Mouse (Mus musculus) CD4-positive, CD25-positive, alpha-beta regulatory T cell (primary cell): ENCODE results near the gene Mup14. TPM values are rescaled to one million over a fixed set of nuclear protein-coding genes. Genes with fewer than 3 reads are reported as not detected.

Experiments used
- polyA plus RNA-seq: library from polyadenylated mRNA; unstranded; fragments of 100-300 nt; shearing (Covaris generic); gene quantifications from one replicate; pipeline ENCODE4 v1.2.1, GENCODE M21; 2017

Mup14 gene
- polyA plus RNA-seq: not detected

GRCm38 (mm10) chr4:61303900-61304299, at the start of gene Mup14:
Gene Mup14 (minus strand): TSS chr4:61304000.

Other genes starting within 250 kb of the Mup14 start
- not detected for gene Mup13, start 75.7 kb downstream of the Mup14 start, polyA plus RNA-seq
- gene Mup15, start 135.7 kb upstream of the Mup14 start, polyA plus RNA-seq: not detected
- gene Mup16, start 215.5 kb upstream of the Mup14 start, polyA plus RNA-seq: not detected